Mouse (Mus musculus): Measurements from ENCODE around the gene Emc7.

DNA sequence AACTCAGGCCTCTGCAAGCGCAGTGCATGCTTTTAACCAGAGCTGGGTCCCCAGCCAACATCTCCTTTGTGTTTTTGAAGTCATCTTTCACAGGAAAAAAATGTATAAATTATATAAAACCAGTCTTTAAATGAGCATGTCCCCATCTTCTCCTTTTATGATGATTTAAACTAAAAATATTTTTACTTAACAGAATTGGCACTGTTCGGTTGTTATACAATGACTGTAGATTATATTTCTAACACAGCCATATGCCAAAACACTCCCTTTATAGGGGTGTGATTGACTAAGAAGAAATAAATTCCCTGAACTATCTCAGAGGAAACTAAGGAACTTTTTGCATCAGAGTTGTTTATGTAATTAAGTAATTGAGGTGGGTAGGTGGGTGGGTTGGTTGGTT, 22.3 kb upstream of the Emc7 start:
- no peak for TF ChIP-seq CTCF (IDR thresholded peaks at IDR 0.05; ENCODE audit: extremely low read depth, insufficient read length, insufficient replicate concordance, low read depth, low read length)
- TF ChIP-seq POLR2A (IDR thresholded peaks at IDR 0.05; ENCODE audit: low read depth, low read length), result no peak
